Mouse (Mus musculus) liver, adult 2 months (tissue): Measurements from ENCODE around the gene Prrx2.
A peak's percentile ranks its signal among the peaks of the same experiment; 100 is the strongest.

Experiments used
- CTCF ChIP-seq: fragments of 200-500 bp; IDR thresholded peaks from 2 replicates; pipeline ENCODE4 v1.5.1; 2011; ENCODE audit warnings: low read depth, low read length, control low read depth
- POLR2A ChIP-seq: fragments of 200-500 bp; IDR thresholded peaks from 2 replicates; pipeline ENCODE4 v1.6.1; 2011; ENCODE audit warnings: low read length, control low read depth; ENCODE audit not compliant: insufficient read depth; ENCODE audit errors: extremely low read depth

DNA sequence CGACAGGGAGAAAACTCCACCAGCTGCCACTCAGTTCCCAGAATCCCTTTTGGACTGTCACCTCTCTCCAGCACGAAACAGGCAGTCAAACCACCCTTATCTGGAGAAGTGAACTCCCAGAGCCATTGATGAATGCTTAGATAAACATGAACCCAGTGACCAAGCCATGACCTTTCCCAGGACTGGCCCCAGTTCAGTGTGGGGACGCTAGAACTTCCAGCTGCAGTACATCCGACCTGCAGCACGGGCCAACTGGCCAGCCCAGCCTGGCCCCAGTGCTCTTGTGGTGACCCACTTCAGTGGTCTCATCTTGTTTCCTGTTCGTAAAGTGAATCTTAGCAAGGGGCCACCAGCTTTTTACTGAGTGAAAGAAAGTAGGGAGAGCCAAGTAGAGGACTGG, 58.6 kb downstream of the Prrx2 start:
- TF ChIP-seq CTCF (peak; percentile 55), POLR2A (no peak)
